Mouse (Mus musculus) neutrophil, adult 5-6 weeks (primary cell): ENCODE data around the gene Slc25a35. TPM values are rescaled to one million over a fixed set of nuclear protein-coding genes. Genes with fewer than 3 reads are reported as not detected.
"Not testable (repeated sequence)": the region's sequence is repeated elsewhere in the genome, so short reads cannot be mapped to it uniquely, and the experiment has no call there.

Experiments
- ATAC-seq: fragments of 151-379, 151-347 bp; 2 replicates; pipeline ENCODE4 v1.8.0; 2017; ENCODE audit warnings: mild to moderate bottlenecking, moderate TSS enrichment; ENCODE audit not compliant: insufficient number of reproducible peaks, poor library complexity, low FRiP score, severe bottlenecking; ENCODE audit errors: extremely low read depth
- total RNA-seq: library from RNA; stranded (forward); fragments of 200-1000 nt; gene quantifications from 2 replicates; pipeline ENCODE4 v1.2.3, GENCODE M21; 2017

The Slc25a35 gene
- total RNA-seq, result 1.7 and 4.7 TPM in 2 replicates

- ATAC-seq, result peak; percentile 82
Measured at GRCm38 (mm10) chr11:68967337-68968282, at the start of gene Slc25a35. TSS of gene Slc25a35 (plus strand) at chr11:68968131.

GRCm38 (mm10) chr11:68923191-68923590, 44.7 kb upstream of the Slc25a35 start:
- ATAC-seq, result no peak

- no peak for ATAC-seq
Measured at GRCm38 (mm10) chr11:68924749-68925148, 43.2 kb upstream of the Slc25a35 start.

DNA sequence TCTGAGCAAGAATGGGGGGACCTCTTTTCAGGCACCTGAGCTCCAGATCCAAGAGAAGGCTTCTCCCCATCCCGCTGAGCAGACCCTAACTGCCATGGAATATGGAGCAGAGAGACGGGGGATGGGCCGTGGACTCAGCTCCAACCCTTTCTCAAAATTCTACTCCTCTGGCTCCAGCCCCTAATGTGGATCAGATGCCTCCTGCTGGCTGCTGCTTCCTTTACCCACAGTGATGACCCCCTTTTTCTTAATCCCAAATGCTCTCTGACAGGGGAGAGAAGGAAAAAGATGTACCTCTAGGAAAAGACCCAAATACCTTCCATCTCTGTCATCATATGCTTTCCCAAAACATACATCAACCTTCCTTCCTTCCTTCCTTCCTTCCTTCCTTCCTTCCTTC, 41.0 kb upstream of the Slc25a35 start, which contains the start of gene Odf4:
Gene Odf4 (minus strand): TSS at position 101 of the 400 bp plus-strand sequence.
- ATAC-seq, result no peak

DNA sequence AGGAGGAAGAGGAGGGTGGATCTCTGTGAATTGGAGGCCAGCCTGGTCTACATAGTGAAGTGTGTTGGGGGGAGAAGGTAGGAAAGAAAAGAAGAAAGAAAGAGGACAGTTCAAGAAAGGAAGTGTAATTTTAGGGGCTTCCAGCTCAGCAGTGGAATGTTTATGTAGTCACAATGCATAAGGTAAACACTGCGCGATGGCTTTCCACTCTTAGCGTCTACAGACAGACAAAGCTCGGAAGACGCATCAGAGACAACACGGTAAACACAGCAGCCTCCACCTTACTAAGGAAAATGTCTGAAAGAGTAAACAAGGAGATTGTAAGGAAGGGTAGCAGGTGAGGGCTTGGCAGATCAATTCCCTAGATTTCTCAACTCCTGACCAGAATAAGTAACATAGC, 38.0 kb upstream of the Slc25a35 start:
- ATAC-seq, result no peak

DNA sequence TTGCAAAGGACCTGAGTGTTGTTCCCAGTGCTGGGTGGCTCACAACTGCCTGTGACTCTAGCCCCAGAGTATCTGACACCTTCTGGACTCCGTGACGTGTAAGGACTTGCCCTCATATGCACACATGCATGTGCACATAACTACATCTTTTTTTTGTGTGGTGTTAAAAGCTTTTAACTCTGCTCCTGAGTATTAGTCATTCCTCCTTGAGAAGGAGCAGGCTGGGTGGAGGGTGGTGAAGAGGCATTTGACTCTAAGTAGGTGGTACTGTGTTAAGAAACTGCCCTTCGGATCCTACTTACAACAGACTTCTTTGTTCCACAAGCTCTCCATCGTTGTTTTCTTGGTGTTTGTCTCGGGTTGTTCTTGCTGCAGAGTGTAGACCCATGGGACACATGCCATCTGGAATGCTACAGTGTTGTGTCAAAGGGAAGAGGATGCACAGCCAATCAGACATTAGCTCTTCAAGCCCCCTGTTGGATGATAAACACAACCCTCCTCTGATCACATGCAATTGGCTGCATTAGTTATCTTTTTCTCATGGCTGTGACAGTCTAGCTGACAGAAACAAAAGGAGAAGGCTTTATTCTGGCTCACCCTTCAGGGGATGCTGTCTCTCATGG, 33.9 kb upstream of the Slc25a35 start:
- 0 out of 2 replicates have a peak, but pooled peaks have one; percentile 23 for ATAC-seq

- not testable (repeated sequence) for ATAC-seq
Measured at GRCm38 (mm10) chr11:68936951-68937350, 31.0 kb upstream of the Slc25a35 start.

GRCm38 (mm10) chr11:68939451-68940304, 28.3 kb upstream of the Slc25a35 start:
- ATAC-seq, result peak; percentile 91

DNA sequence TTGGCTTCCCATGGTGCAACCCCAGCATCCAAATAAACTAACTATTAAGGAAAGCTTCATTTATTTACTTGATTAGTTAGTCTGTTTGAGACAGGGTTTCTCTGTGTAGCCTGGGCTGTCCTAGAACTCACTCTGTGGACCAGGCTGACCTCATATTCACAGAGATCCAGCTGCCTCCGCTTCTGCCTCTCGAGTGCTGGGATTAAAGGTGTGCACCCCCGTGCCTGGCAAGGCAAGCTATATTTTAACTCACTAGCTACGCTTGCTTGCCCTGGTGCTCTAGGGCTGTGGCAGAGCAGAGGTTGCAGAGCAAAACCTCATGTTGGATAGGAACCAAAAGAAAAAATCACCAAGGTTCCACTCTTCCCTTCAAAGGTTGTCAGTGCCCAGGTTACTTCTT, 27.4 kb upstream of the Slc25a35 start:
- no peak for ATAC-seq

- no peak for ATAC-seq
Measured at GRCm38 (mm10) chr11:68942731-68943130, 25.2 kb upstream of the Slc25a35 start.

GRCm38 (mm10) chr11:68945245-68945644, 22.7 kb upstream of the Slc25a35 start:
- no peak for ATAC-seq

- ATAC-seq, result no peak
Measured at GRCm38 (mm10) chr11:68946001-68946400, 21.9 kb upstream of the Slc25a35 start.

- ATAC-seq, result no peak
Measured at GRCm38 (mm10) chr11:68946806-68947440, 21.0 kb upstream of the Slc25a35 start.

DNA sequence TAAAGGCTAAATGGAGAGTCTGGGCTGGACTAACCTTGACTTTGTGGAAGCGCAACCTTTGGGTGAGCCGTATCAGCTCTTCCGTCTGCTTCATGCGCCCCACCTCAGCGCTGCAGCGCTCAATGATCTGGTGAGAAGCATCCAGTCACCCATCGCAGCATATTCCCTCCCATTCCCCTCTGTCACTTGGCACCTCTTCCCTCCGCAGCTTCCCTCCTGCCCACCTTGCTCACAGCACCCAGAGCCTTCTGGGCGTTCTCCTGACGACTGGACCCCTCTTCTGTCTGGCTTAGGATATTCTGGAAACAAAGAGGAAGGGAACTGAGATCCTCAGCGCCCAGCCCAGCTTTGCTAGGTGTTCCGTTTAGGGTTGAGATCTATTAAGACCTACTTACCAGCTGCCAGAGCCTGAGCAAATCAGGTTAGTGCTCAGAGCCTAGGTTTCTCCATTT, 20.4 kb upstream of the Slc25a35 start:
- ATAC-seq, result no peak

DNA sequence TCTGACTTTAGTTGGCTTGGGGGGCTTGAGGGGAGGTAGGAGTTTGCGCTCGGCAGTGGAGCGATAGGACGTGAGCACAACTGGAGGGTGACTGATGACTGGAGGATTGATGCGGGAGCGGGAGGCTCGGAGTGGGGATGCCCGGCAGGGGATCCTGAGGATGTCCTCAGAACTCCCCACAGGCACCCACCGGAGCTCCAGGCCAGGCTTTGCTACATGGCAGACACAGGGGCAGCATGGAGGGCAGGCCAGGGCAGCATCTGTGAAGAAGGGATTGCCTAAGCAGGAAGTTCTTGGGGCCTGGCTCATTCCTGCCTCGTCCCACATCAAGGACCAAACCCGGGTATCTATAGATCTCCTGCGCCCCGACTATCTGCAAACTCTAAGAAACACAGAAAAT, 14.0 kb upstream of the Slc25a35 start:
- ATAC-seq, result no peak

GRCm38 (mm10) chr11:68954408-68954807, 13.5 kb upstream of the Slc25a35 start:
- no peak for ATAC-seq

DNA sequence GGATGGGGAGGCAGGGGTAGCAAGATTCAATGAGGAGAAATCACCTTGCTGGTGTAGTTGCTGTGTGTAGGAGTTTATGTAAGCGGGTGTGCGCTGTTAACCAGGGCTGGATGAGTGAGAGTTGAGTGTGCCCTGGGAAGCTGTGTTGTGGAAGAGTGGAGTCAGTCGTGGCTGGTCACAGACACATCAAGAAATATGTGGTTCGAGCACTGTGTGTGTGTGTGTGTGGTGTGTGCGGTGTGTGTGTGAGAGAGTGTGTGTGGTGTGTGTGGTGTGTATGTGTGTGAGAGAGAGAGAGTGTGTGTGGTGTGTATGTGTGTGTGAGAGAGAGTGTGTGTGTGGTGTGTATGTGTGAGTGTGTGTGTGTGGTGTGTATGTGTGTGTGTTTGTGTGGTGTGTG, 12.5 kb upstream of the Slc25a35 start:
- no peak for ATAC-seq

- no peak for ATAC-seq
Measured at GRCm38 (mm10) chr11:68956107-68956506, 11.8 kb upstream of the Slc25a35 start.

DNA sequence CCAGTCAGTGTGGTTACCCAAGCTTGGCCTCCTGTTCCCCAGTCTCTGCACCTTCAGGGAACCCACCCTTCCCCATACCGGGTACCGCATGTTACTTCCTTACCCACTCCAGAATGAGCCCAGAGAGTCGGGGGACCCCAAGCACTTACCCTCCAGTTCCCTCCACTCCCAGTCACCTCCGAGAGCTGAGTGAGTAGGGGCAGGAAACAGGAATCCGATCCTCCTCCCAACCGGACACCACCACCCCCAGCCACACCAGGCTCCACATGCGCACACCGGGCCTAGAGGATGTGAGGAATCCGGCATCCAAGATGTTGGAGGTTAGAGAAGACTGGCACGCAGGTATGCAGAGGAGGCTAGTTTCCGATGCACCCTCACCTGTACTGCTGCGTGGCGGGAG, 11.2 kb upstream of the Slc25a35 start:
- ATAC-seq, result no peak
